Mouse (Mus musculus): ENCODE results near the gene Jarid2.

Jarid2 gene

GRCm38 (mm10) chr13:44839866-44840835 lies 110.9 kb downstream of the Jarid2 start:
- peak; percentile 57 for DNase-seq (ENCODE audit: low read depth)

DNA sequence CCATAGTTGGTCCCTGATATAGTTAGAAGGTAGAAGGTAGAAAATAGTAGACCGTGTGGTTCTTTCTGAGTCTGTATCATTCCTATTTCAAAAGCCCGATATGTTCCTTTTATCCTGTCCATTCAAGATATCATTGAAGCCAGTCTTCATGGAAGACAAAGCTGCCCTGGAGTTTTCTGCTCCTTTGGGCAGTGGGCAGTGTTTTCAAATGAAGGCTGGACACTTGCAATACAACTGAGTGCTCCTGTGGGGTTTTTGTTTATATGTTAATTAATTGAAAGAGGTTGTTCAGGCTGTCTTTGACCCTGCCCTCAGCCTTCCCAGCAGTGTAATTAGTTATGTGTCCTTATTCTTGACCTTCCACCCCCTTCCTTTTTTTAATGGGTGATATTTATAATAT lies 122.2 kb downstream of the Jarid2 start:
- DNase-seq (ENCODE audit: low read depth): no peak

GRCm38 (mm10) chr13:44852024-44852423 lies 122.8 kb downstream of the Jarid2 start:
- no peak for DNase-seq (ENCODE audit: low read depth)

- no peak for DNase-seq (ENCODE audit: low read depth)
These were observed 136.3 kb downstream of the Jarid2 start for GRCm38 (mm10) chr13:44865566-44865965.

DNA sequence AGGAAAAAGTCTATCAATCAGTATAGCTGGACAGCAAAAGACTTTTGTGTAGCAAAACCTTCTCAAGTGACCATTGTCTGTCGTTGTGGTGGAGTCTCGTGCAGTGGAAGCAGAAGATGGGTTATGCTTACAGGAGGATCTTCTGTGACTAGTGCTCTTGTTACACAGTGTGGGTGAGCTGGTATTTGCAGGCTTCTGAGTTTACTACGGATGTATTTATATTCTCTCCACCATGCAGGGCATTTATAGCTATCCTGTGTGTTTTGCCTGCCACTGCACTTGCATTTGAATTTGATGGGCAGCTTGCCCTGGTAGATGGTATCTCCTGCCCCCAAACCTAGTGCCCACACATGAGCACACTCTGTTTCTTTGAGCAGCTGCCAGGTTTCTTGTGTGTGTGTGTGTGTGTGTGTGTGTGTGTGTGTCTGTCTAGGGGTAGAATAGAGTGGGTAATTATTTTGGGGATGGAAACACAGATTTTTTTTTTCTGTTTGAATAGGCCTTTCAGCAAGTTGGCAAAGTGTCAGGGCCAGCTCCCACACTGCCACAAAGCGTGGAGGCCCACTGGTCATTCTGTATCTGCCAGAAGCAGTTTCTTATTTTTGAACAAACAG lies 138.9 kb downstream of the Jarid2 start:
- no peak for DNase-seq (ENCODE audit: low read depth)

DNA sequence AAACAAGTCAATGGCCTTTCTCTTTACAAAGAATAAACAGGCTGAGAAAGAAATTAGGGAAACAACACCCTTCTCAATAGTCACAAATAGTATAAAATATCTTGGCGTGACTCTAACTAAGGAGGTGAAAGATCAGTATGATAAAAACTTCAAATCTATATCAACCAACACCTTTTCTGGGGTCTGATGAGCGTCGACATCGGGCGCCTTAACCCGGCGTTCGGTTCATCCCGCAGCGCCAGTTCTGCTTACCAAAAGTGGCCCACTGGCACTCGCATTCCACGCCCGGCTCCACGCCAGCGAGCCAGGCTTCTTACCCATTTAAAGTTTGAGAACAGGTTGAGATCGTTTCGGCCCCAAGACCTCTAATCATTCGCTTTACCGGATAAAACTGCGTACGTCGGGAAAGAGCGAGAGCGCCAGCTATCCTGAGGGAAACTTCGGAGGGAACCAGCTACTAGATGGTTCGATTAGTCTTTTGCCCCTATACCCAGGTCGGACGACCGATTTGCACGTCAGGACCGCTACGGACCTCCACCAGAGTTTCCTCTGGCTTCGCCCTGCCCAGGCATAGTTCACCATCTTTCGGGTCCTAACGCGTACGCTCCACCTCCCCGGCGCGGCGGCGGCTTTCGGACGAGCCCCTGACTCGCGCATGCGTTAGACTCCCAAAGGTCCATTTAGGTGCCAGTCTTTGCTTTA lies 140.3 kb downstream of the Jarid2 start:
- DNase-seq (ENCODE audit: low read depth): peak; percentile 75

DNA sequence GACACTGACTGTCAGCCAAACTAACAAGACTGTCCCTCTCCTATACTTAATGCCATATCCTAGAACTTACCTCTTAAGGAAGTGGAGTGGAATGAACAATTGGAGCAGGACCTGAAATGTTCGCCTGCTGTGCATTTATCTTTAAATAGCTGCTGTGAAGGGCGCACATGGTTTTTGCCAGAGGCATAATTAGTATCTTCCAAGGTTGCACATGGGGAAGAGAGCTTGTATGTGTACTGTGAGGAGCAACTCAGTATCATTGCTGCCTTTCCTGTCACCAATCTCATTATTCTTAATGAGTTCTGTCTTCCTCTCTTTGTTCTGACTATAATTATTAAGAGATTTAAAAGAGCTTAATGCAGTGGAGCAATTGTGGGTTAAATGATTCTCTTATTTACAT lies 147.5 kb downstream of the Jarid2 start:
- DNase-seq (ENCODE audit: low read depth): no peak

DNA sequence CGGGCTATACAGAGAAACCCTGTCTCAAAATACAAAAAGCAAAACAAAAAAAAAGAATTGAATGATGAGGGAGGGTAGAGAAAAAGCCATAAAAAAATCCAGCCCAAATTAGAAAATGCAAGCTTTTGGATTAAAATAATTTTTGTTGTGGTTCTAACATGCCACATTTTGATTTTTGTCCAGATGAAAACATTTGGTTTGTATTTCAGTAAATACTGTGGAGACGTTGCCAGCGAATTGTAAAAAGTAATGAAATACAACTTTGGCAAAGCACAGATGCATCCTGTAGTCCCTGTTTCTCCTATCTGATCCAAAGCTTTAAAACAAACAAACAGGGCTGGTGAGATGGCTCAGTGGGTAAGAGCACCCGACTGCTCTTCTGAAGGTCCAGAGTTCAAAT lies 151.7 kb downstream of the Jarid2 start:
- DNase-seq (ENCODE audit: low read depth): no peak

GRCm38 (mm10) chr13:44886221-44886620 lies 156.9 kb downstream of the Jarid2 start:
- DNase-seq (ENCODE audit: low read depth): no peak

DNA sequence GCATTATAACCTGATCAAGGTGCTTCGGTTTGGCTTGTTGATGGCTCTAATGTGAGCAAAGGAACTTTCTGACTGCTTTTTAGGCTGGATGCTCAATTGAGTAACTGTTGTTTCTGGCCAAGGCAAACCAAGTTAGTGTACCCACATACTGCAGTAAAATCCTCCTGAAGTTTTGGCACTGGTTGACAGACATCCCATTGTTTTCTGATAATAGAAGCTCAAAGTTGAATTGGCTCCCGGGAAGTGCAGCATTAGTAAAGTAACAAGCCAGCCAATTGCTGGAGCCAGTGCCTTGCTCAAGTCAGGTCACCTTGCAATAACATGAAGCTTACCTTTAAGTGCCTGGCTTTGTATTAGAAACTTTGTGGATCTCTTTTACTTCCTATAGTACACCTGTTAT lies 161.3 kb downstream of the Jarid2 start:
- DNase-seq (ENCODE audit: low read depth): no peak

GRCm38 (mm10) chr13:44891813-44892730 lies 162.8 kb downstream of the Jarid2 start:
- no peak for DNase-seq (ENCODE audit: low read depth)

DNA sequence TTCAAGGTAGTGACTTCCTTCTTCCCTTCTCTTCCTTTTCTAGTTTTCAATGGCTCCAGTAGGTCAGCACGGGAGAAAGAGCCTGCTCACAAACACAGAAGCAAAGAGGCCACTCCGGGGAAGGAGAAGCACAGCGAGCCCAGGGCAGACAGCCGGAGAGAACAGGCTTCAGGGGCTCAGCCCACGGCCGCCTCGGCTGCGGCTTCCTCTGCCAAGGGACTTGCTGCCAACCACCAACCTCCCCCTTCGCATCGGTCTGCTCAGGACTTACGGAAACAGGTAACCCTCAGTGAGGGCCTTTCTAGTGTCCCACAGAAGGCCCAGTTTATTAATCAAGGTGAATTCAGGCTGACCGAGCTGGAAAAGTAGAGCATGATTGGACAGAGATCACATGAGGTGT lies 166.9 kb downstream of the Jarid2 start:
- DNase-seq (ENCODE audit: low read depth): no peak

DNA sequence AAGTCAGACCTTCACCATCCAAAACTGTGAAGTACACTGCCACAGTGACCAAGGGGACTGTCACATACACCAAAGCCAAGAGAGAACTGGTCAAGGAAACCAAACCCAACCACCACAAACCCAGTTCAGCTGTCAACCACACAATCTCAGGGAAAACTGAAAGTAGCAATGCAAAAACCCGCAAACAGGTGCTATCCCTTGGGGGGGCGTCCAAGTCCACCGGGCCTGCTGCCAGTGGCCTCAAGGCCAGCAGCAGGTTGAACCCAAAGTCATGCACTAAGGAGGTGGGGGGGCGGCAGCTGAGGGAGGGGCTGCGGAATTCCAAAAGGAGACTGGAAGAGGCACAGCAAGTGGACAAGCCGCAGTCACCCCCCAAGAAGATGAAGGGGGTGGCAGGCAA lies 173.0 kb downstream of the Jarid2 start:
- no peak for DNase-seq (ENCODE audit: low read depth)

DNA sequence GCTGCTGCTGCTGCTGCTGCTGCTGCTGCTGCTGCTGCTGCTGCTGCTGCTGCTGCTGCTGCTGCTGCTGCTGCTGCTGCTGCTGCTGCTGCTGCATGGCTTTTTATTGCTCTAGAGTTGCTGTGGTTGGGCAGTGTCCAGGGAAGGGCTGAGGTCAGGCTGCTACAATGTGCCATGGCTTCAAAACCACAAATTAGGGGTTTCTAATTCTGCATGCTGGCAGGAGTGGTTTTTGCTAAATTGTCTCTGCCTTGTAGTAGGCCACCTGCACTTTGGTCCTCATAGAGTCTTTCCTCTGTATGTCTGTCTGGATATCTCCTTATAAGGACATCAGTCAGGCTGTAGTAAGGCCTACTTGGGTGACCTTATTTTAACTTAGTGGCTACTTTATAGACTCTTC lies 174.1 kb downstream of the Jarid2 start:
- no peak for DNase-seq (ENCODE audit: low read depth)

DNA sequence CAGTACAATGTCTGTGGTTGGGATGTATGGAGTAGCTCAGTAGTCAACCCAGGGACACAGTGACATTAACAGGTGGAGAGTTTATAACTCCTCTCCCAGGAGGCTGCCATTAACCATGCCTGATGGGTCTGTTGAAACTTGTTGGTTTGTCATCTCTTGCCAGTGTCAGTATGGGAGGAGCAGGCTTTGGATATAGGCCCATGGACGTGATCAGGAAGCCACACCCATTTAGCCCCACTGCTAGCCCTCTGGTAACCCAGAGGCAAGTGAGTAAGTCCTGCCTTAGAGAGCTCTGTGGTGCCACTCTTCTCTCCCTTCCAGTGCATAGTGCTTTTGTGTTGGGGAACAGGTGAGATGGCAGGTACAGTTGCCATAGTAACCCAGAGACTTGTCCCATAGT lies 175.0 kb downstream of the Jarid2 start:
- no peak for DNase-seq (ENCODE audit: low read depth)

- DNase-seq (ENCODE audit: low read depth): no peak
These were observed 176.9 kb downstream of the Jarid2 start for GRCm38 (mm10) chr13:44906141-44906540.

- peak; percentile 96 for DNase-seq (ENCODE audit: low read depth)
These were observed 178.4 kb downstream of the Jarid2 start for GRCm38 (mm10) chr13:44907702-44908101.

DNA sequence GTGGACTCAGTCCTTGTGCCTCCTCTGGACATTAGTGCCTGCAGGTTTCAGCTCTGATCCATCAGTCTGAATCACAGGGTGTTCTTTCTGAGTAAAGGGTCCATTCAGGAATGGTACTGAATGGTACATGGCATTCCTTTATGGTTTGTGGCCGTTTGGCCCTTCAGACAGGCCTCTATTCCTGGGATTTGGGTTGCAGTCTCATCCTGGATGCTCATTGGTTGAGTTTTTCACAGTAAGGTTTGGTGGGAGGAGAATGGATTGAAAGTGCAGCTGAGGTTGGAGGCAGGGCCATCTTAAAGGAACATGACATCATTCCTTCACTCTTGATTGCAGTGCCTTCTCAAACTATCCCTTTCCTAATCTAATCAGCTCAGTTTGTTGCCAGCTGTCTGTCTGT lies 179.5 kb downstream of the Jarid2 start:
- DNase-seq (ENCODE audit: low read depth): no peak

GRCm38 (mm10) chr13:44912851-44913250 lies 183.6 kb downstream of the Jarid2 start:
- peak; percentile 83 for DNase-seq (ENCODE audit: low read depth)

GRCm38 (mm10) chr13:44913560-44913959 lies 184.3 kb downstream of the Jarid2 start:
- no peak for DNase-seq (ENCODE audit: low read depth)

DNA sequence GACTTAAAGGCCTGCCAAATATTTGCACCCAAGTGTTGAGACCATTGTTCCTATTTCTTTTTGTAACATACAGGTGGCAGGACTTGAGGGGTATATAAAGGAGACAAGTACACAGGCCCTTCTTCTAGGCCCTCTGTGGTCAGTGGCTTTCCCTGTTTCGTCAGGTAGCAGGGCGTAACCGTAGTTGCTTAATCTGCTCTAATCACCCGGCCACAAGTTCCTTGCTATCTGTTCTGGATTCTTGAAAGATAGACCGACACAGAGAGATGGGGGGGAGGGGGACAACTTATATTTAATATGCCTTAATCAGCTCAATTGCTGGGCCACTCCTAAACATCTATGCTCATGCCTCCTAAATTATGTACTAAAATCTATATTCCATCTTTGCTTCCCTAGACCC lies 186.1 kb downstream of the Jarid2 start:
- no peak for DNase-seq (ENCODE audit: low read depth)

DNA sequence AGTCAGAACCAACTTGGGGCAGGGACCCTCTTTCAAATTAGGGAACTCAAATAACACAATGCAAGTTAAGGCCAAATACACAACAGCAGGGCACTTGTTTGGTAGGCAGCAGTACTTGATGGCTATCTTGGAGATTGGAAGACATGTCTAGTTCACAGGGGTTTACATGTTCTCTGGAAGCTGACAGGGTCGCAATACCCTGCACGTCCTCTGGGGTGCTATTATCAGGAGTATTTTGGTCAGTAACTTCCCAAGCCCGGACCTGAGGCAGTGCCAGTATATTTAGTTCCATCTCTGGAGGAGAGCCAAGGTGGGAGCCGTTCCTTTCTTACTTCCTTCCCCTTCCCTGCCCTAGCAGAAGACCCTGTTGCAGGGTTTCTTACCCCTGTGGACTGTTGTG lies 186.7 kb downstream of the Jarid2 start:
- DNase-seq (ENCODE audit: low read depth): no peak

Data from fibroblast of lung, adult 2 months (primary cell).